Mouse (Mus musculus) CH12.LX (cell line): ENCODE measurements at regions not wholly inside any gene's neighbourhood (a gene's known extent, or its start where the extent isn't known, plus 50 kb on each side); places are given as distances from the start of the nearest gene placed in this dataset.

Experiments
- CTCF ChIP-seq, 2 experiments: IDR thresholded peaks in 1 of 2; conservative IDR thresholded peaks in 1 of 2; 2 replicates each; pipeline ENCODE4 v1.5.1; 2011 to 2012; ENCODE audit warnings: low read depth in 2 of 2, low read length in 2 of 2, improper control_type of control experiment in 1 of 2, inconsistent platforms in 1 of 2, mild to moderate bottlenecking in 1 of 2, moderate library complexity in 1 of 2
- E2F4 ChIP-seq: IDR thresholded peaks from 2 replicates; pipeline ENCODE4 v1.6.1; 2011; ENCODE audit warnings: low read depth, low read length, improper control_type of control experiment; ENCODE audit not compliant: insufficient replicate concordance
- GABPA ChIP-seq: IDR thresholded peaks from 2 replicates; pipeline ENCODE4 v1.6.1; 2012; ENCODE audit warnings: low read depth, low read length, improper control_type of control experiment, inconsistent platforms; ENCODE audit not compliant: insufficient replicate concordance
- IRF4 ChIP-seq: IDR thresholded peaks from 2 replicates; pipeline ENCODE4 v1.6.1; 2014; ENCODE audit warnings: low read depth, mild to moderate bottlenecking, inconsistent platforms, low read length, improper control_type of control experiment
- MAX ChIP-seq: IDR thresholded peaks from 2 replicates; pipeline ENCODE4 v1.6.1; 2011; ENCODE audit warnings: low read length, improper control_type of control experiment
- MXI1 ChIP-seq: IDR thresholded peaks from 2 replicates; pipeline ENCODE4 v1.6.1; 2011; ENCODE audit warnings: mild to moderate bottlenecking, low read depth, low read length, improper control_type of control experiment
- NELFE ChIP-seq: IDR thresholded peaks from 2 replicates; pipeline ENCODE4 v1.6.1; 2011; ENCODE audit warnings: low read depth, low read length, improper control_type of control experiment
- NRF1 ChIP-seq: IDR thresholded peaks from 2 replicates; pipeline ENCODE4 v1.6.1; 2014; ENCODE audit warnings: low read depth, mild to moderate bottlenecking, inconsistent platforms, low read length, improper control_type of control experiment, moderate library complexity
- POLR2A ChIP-seq: IDR thresholded peaks from 2 replicates; pipeline ENCODE4 v1.6.1; 2011; ENCODE audit warnings: low read depth, mild to moderate bottlenecking, improper control_type of control experiment, low read length
- POLR2AphosphoS2 ChIP-seq: IDR thresholded peaks from 2 replicates; pipeline ENCODE4 v1.6.1; 2011; ENCODE audit warnings: low read depth, low read length, improper control_type of control experiment
- TBP ChIP-seq: conservative IDR thresholded peaks from 2 replicates; pipeline ENCODE4 v1.6.1; 2011; ENCODE audit warnings: low read depth, low read length, improper control_type of control experiment
- UBTF ChIP-seq: IDR thresholded peaks from 2 replicates; pipeline ENCODE4 v1.6.1; 2012; ENCODE audit warnings: low read depth, mild to moderate bottlenecking, inconsistent platforms, low read length, improper control_type of control experiment, moderate library complexity

GRCm38 (mm10) chr12:8447025-8447424 lies 52.8 kb downstream of the Rhob start:
- no peak for TF ChIP-seq GABPA
- no peak for TF ChIP-seq CTCF (conservative IDR thresholded peaks at IDR 0.05 in 1 of 2, IDR thresholded peaks at IDR 0.05 in 1 of 2; ENCODE audit: low read depth in 2 of 2, low read length in 2 of 2)
- no peak for TF ChIP-seq E2F4
- TF ChIP-seq POLR2A = no peak
- no peak for TF ChIP-seq NRF1
- no peak for TF ChIP-seq TBP
- no peak for TF ChIP-seq NELFE
- TF ChIP-seq IRF4 = no peak
- no peak for TF ChIP-seq MXI1
- no peak for TF ChIP-seq UBTF
- TF ChIP-seq MAX = no peak
- TF ChIP-seq POLR2AphosphoS2 = no peak
